Mouse (Mus musculus): ENCODE data around the gene Timm10. TPM values are rescaled to one million over a fixed set of nuclear protein-coding genes. Genes with fewer than 3 reads are reported as not detected.

Gene Timm10
- polyA plus RNA-seq, 1 experiment from 2014 or later: 28.5 TPM

- Histone ChIP-seq H3K4me2 (replicated peaks; ENCODE audit: low read depth, low read length) (no peak overlapping the region), H3K4me1 (ENCODE audit: insufficient read depth, low read depth, low read length) (0 out of 2 replicates have a peak, but pooled peaks cover 3% of the 10 kb centered on the region), H3K9me3 (ENCODE audit: low read length) (no peaks in the 10 kb centered on the region), H3K9ac (replicated peaks; ENCODE audit: low read depth) (no peak overlapping the region), H3K27ac (ENCODE audit: low read length) (no peak overlapping the region), H3K4me3 (ENCODE audit: low read depth, low read length) (no peak overlapping the region), H3K27me3 (replicated peaks; ENCODE audit: insufficient read depth, low read length) (no peaks in the 10 kb centered on the region), H3K36me3 (ENCODE audit: insufficient read depth, low read length) (no peaks in the 10 kb centered on the region)
- 58% methylated on average over 9 of the region's 9 CpGs for WGBS
- no peak for TF ChIP-seq EP300 (IDR thresholded peaks at IDR 0.05)
- DNase-seq (ENCODE audit: low spot score): no peak
- ATAC-seq: no peak
These were observed 36.4 kb upstream of the Timm10 start for GRCm38 (mm10) chr2:84790418-84790817.

- no peaks in the 10 kb centered on the region for H3K9me3 ChIP-seq (ENCODE audit: low read length)
- no peak overlapping the region for H3K9ac ChIP-seq (replicated peaks; ENCODE audit: low read depth)
- TF ChIP-seq EP300 (IDR thresholded peaks at IDR 0.05) (no peak; the same call in 1 of the 2 replicates), CTCF (IDR thresholded peaks at IDR 0.05) (no peak)
- H3K4me1 ChIP-seq (ENCODE audit: insufficient read depth, low read depth, low read length): 0 out of 2 replicates have a peak, but pooled peaks cover 3% of the 10 kb centered on the region
- no peak overlapping the region for H3K4me2 ChIP-seq (replicated peaks; ENCODE audit: low read depth, low read length)
- ATAC-seq: peak; percentile 68
- H3K27ac ChIP-seq (ENCODE audit: low read length): no peak overlapping the region
- peak; percentile 63 for DNase-seq (ENCODE audit: low spot score)
- no peaks in the 10 kb centered on the region for H3K36me3 ChIP-seq (ENCODE audit: insufficient read depth, low read length)
- 25% methylated on average over 3 of the region's 3 CpGs for WGBS
- no peak overlapping the region for H3K4me3 ChIP-seq (ENCODE audit: low read depth, low read length)
- no peaks in the 10 kb centered on the region for H3K27me3 ChIP-seq (replicated peaks; ENCODE audit: insufficient read depth, low read length)
These were observed 34.3 kb upstream of the Timm10 start for GRCm38 (mm10) chr2:84792516-84792915.

- no peak overlapping the region for H3K27ac ChIP-seq (ENCODE audit: low read length)
- no peak for ATAC-seq
- TF ChIP-seq EP300 (IDR thresholded peaks at IDR 0.05) (no peak), CTCF (IDR thresholded peaks at IDR 0.05) (no peak)
- 0 out of 2 replicates have a peak, but pooled peaks cover 3% of the 10 kb centered on the region for H3K4me1 ChIP-seq (ENCODE audit: insufficient read depth, low read depth, low read length)
- no peaks in the 10 kb centered on the region for H3K36me3 ChIP-seq (ENCODE audit: insufficient read depth, low read length)
- DNase-seq (ENCODE audit: low spot score): no peak
- H3K9ac ChIP-seq (replicated peaks; ENCODE audit: low read depth): no peak overlapping the region
- no peak overlapping the region for H3K4me3 ChIP-seq (ENCODE audit: low read depth, low read length)
- H3K27me3 ChIP-seq (replicated peaks; ENCODE audit: insufficient read depth, low read length): no peaks in the 10 kb centered on the region
- no peak overlapping the region for H3K4me2 ChIP-seq (replicated peaks; ENCODE audit: low read depth, low read length)
- H3K9me3 ChIP-seq (ENCODE audit: low read length): no peaks in the 10 kb centered on the region
- WGBS: 98% methylated on average over 3 of the region's 3 CpGs
These were observed 33.6 kb upstream of the Timm10 start for GRCm38 (mm10) chr2:84793154-84793553.

GRCm38 (mm10) chr2:84793871-84794270, 32.9 kb upstream of the Timm10 start:
- H3K36me3 ChIP-seq (ENCODE audit: insufficient read depth, low read length): no peaks in the 10 kb centered on the region
- no peak overlapping the region for H3K9ac ChIP-seq (replicated peaks; ENCODE audit: low read depth)
- H3K4me3 ChIP-seq (ENCODE audit: low read depth, low read length): no peak overlapping the region
- no peak overlapping the region for H3K27ac ChIP-seq (ENCODE audit: low read length)
- 85% methylated on average over 3 of the region's 3 CpGs for WGBS
- DNase-seq (ENCODE audit: low spot score): no peak
- no peak for TF ChIP-seq EP300 (IDR thresholded peaks at IDR 0.05)
- TF ChIP-seq CTCF (IDR thresholded peaks at IDR 0.05): no peak
- ATAC-seq: no peak
- no peaks in the 10 kb centered on the region for H3K4me1 ChIP-seq (ENCODE audit: insufficient read depth, low read depth, low read length)
- H3K9me3 ChIP-seq (ENCODE audit: low read length): no peaks in the 10 kb centered on the region
- no peak overlapping the region for H3K4me2 ChIP-seq (replicated peaks; ENCODE audit: low read depth, low read length)
- no peaks in the 10 kb centered on the region for H3K27me3 ChIP-seq (replicated peaks; ENCODE audit: insufficient read depth, low read length)

GRCm38 (mm10) chr2:84797833-84798492, 28.8 kb upstream of the Timm10 start:
- peak; percentile 91 for TF ChIP-seq CTCF (IDR thresholded peaks at IDR 0.05)
- TF ChIP-seq EP300 (IDR thresholded peaks at IDR 0.05): peak; percentile 34; the same call in 1 of the 2 replicates
- Histone ChIP-seq H3K9ac (replicated peaks; ENCODE audit: low read depth) (no peak overlapping the region), H3K4me2 (replicated peaks; ENCODE audit: low read depth, low read length) (peak overlapping the region; percentile 94), H3K4me3 (ENCODE audit: low read depth, low read length) (peak overlapping the region; percentile 75), H3K36me3 (ENCODE audit: insufficient read depth, low read length) (no peaks in the 10 kb centered on the region), H3K27me3 (replicated peaks; ENCODE audit: insufficient read depth, low read length) (no peaks in the 10 kb centered on the region), H3K4me1 (ENCODE audit: insufficient read depth, low read depth, low read length) (no peaks in the 10 kb centered on the region), H3K27ac (ENCODE audit: low read length) (peak overlapping the region; percentile 60), H3K9me3 (ENCODE audit: low read length) (no peaks in the 10 kb centered on the region)
- ATAC-seq: peak; percentile 68
- 10% methylated on average over 13 of the region's 13 CpGs for WGBS
- DNase-seq (ENCODE audit: low spot score): peak; percentile 90

GRCm38 (mm10) chr2:84798493-84798921, 28.3 kb upstream of the Timm10 start, which contains the start of gene Ube2l6:
Gene Ube2l6 (plus strand): TSS chr2:84798828.
- peak within 1 kb of the TSS; percentile 94 for H3K4me2 ChIP-seq (replicated peaks; ENCODE audit: low read depth, low read length)
- no peaks in the 10 kb centered on the region for H3K9me3 ChIP-seq (ENCODE audit: low read length)
- ATAC-seq: peak; percentile 81
- TF ChIP-seq CTCF (IDR thresholded peaks at IDR 0.05): no peak
- TF ChIP-seq EP300 (IDR thresholded peaks at IDR 0.05): no peak
- peak within 1 kb of the TSS; percentile 75 for H3K4me3 ChIP-seq (ENCODE audit: low read depth, low read length)
- no peaks in the 10 kb centered on the region for H3K36me3 ChIP-seq (ENCODE audit: insufficient read depth, low read length)
- peak within 1 kb of the TSS; percentile 78 for H3K27ac ChIP-seq (ENCODE audit: low read length)
- WGBS: 1% methylated on average over 21 of the region's 21 CpGs
- peak within 1 kb of the TSS; percentile 44 for H3K9ac ChIP-seq (replicated peaks; ENCODE audit: low read depth)
- no peaks in the 10 kb centered on the region for H3K4me1 ChIP-seq (ENCODE audit: insufficient read depth, low read depth, low read length)
- H3K27me3 ChIP-seq (replicated peaks; ENCODE audit: insufficient read depth, low read length): no peaks in the 10 kb centered on the region
- DNase-seq (ENCODE audit: low spot score): peak; percentile 81

Measured in lung, postnatal 0 days (tissue).